Mouse (Mus musculus) forebrain, embryonic 14.5 days (tissue): Measurements from ENCODE around the gene Slc44a3. TPM values are rescaled to one million over a fixed set of nuclear protein-coding genes. Genes with fewer than 3 reads are reported as not detected.

Experiments used
- ATAC-seq: fragments of 200-750 bp; cut with Nextera tagmentation; 2 replicates; pipeline ENCODE4 v1.8.0; 2017; ENCODE audit warnings: mild to moderate bottlenecking, moderate library complexity
- DNase-seq: peaks from one replicate; pipeline ENCODE4 v3.0.0-alpha.2; 2015; ENCODE audit warnings: low spot score
- H3K27ac ChIP-seq: fragments of 300-500 bp; sonication (generic); 2 replicates; pipeline ENCODE4 v1.5.1; 2014; ENCODE audit warnings: low read depth, mild to moderate bottlenecking, control low read depth, low read length, moderate library complexity
- H3K27me3 ChIP-seq: fragments of 300-500 bp; sonication (generic); replicated peaks from 2 replicates; pipeline ENCODE4 v1.6.1; 2014; ENCODE audit warnings: low read length, control low read depth, mixed read lengths; ENCODE audit not compliant: control insufficient read depth, insufficient read depth
- H3K36me3 ChIP-seq: fragments of 300-500 bp; sonication (generic); 2 replicates; pipeline ENCODE4 v1.6.1; 2014; ENCODE audit warnings: low read length, control low read depth; ENCODE audit not compliant: control insufficient read depth, insufficient read depth
- H3K4me1 ChIP-seq: fragments of 300-500 bp; sonication (generic); 2 replicates; pipeline ENCODE4 v1.6.1; 2014; ENCODE audit warnings: antibody characterized with exemption, low read length, control low read depth; ENCODE audit not compliant: control insufficient read depth, insufficient read depth
- H3K4me2 ChIP-seq: fragments of 300-500 bp; sonication (generic); 2 replicates; pipeline ENCODE4 v1.6.1; 2014; ENCODE audit warnings: mild to moderate bottlenecking, control low read depth, low read length
- H3K4me3 ChIP-seq: fragments of 300-500 bp; sonication (generic); 2 replicates; pipeline ENCODE4 v1.5.1; 2014; ENCODE audit warnings: low read depth, low read length, control low read depth
- H3K9ac ChIP-seq: fragments of 300-500 bp; sonication (generic); 2 replicates; pipeline ENCODE4 v1.6.1; 2014; ENCODE audit warnings: mild to moderate bottlenecking, low read length, control low read depth, moderate library complexity
- H3K9me3 ChIP-seq: fragments of 300-500 bp; sonication (generic); replicated peaks from 2 replicates; pipeline ENCODE4 v1.6.1; 2016; ENCODE audit warnings: low read length, control low read depth, mixed read lengths; ENCODE audit not compliant: control insufficient read depth
- WGBS: fragments of 180-500 bp; shearing (Covaris S2); extraction: QIAGEN DNeasy Blood & Tissue Kit; methylation state at CpG from one replicate; pipeline ENCODE4 v1.1.7; 2014; 5-methylcytosine and 5-hydroxymethylcytosine counted together
- polyA plus RNA-seq: library from polyadenylated mRNA; unstranded; fragments of >200 nt; fragmentation: Nextera tagmentation; extraction: Ambion mirVana; gene quantifications from 2 replicates; pipeline ENCODE4 v1.2.1, GENCODE M21; 2014

Slc44a3 gene
- polyA plus RNA-seq = 0.42 and 0.52 TPM in 2 replicates

- DNase-seq (peak; percentile 15), ATAC-seq (peak; percentile 29; the same call in 1 of the 2 replicates)
- no peaks in the 10 kb centered on the region for H3K27me3 ChIP-seq
- WGBS = 2% methylated on average over 24 of the region's 24 CpGs
- no peaks in the 10 kb centered on the region for H3K36me3 ChIP-seq
- no peaks in the 10 kb centered on the region for H3K9me3 ChIP-seq
- peak within 1 kb of the TSS; percentile 50 for H3K9ac ChIP-seq
- H3K27ac ChIP-seq = no peak within 1 kb of the TSS
- peak within 1 kb of the TSS; percentile 17 for H3K4me3 ChIP-seq
- H3K4me2 ChIP-seq = peak within 1 kb of the TSS; percentile 49
- H3K4me1 ChIP-seq = peaks cover 3% of the 10 kb centered on the region; the same call in 1 of the 2 replicates
Observed at GRCm38 (mm10) chr3:121532176-121532575, at the start of gene Slc44a3. Slc44a3 (minus strand) TSS chr3:121532404.

- no peak overlapping the region for H3K9ac ChIP-seq
- H3K4me3 ChIP-seq = no peak overlapping the region
- ATAC-seq (no peak), DNase-seq (no peak)
- no peak overlapping the region for H3K4me2 ChIP-seq
- WGBS = 86% methylated on average over 6 of the region's 6 CpGs
- H3K27ac ChIP-seq = no peak overlapping the region
- no peaks in the 10 kb centered on the region for H3K36me3 ChIP-seq
- H3K9me3 ChIP-seq = no peaks in the 10 kb centered on the region
- H3K27me3 ChIP-seq = no peaks in the 10 kb centered on the region
- H3K4me1 ChIP-seq = 0 out of 2 replicates have a peak, but pooled peaks cover 2% of the 10 kb centered on the region
Observed at GRCm38 (mm10) chr3:121579880-121580549, 47.8 kb upstream of the Slc44a3 start.

GRCm38 (mm10) chr3:121579402-121579801 lies 47.2 kb upstream of the Slc44a3 start:
- ATAC-seq = no peak

GRCm38 (mm10) chr3:121578706-121579105 lies 46.5 kb upstream of the Slc44a3 start:
- no peak for DNase-seq
- Histone ChIP-seq H3K27me3 (no peaks in the 10 kb centered on the region), H3K9me3 (no peaks in the 10 kb centered on the region), H3K4me3 (no peak overlapping the region), H3K27ac (no peak overlapping the region), H3K4me1 (0 out of 2 replicates have a peak, but pooled peaks cover 2% of the 10 kb centered on the region), H3K36me3 (no peaks in the 10 kb centered on the region), H3K4me2 (no peak overlapping the region), H3K9ac (no peak overlapping the region)
- ATAC-seq = no peak
- WGBS = 71% methylated on average over 3 of the region's 5 CpGs

More at GRCm38 (mm10) chr3:121579402-121579801, 47.2 kb upstream of the Slc44a3 start:
- Histone ChIP-seq H3K4me2 (no peak overlapping the region), H3K27ac (no peak overlapping the region), H3K9ac (no peak overlapping the region), H3K4me1 (0 out of 2 replicates have a peak, but pooled peaks cover 2% of the 10 kb centered on the region), H3K27me3 (no peaks in the 10 kb centered on the region), H3K4me3 (no peak overlapping the region), H3K9me3 (no peaks in the 10 kb centered on the region), H3K36me3 (no peaks in the 10 kb centered on the region)
- 91% methylated on average over 5 of the region's 5 CpGs for WGBS
- no peak for DNase-seq

GRCm38 (mm10) chr3:121577641-121578040 lies 45.4 kb upstream of the Slc44a3 start:
- H3K27ac ChIP-seq = no peak overlapping the region
- no peak for DNase-seq
- no peak overlapping the region for H3K9ac ChIP-seq
- no peaks in the 10 kb centered on the region for H3K27me3 ChIP-seq
- H3K4me3 ChIP-seq = no peak overlapping the region
- no peak overlapping the region for H3K4me2 ChIP-seq
- H3K4me1 ChIP-seq = 0 out of 2 replicates have a peak, but pooled peaks cover 2% of the 10 kb centered on the region
- no peaks in the 10 kb centered on the region for H3K9me3 ChIP-seq
- WGBS = 89% methylated on average over 5 of the region's 5 CpGs
- no peaks in the 10 kb centered on the region for H3K36me3 ChIP-seq
- no peak for ATAC-seq

- H3K4me1 ChIP-seq = 0 out of 2 replicates have a peak, but pooled peaks cover 2% of the 10 kb centered on the region
- no peak overlapping the region for H3K4me3 ChIP-seq
- no peak for ATAC-seq
- DNase-seq = peak; percentile 10
- H3K27me3 ChIP-seq = no peaks in the 10 kb centered on the region
- no peak overlapping the region for H3K4me2 ChIP-seq
- no peak overlapping the region for H3K27ac ChIP-seq
- no peaks in the 10 kb centered on the region for H3K9me3 ChIP-seq
- 65% methylated on average over 10 of the region's 10 CpGs for WGBS
- no peak overlapping the region for H3K9ac ChIP-seq
- H3K36me3 ChIP-seq = no peaks in the 10 kb centered on the region
Observed at GRCm38 (mm10) chr3:121577032-121577591, 44.9 kb upstream of the Slc44a3 start.

- Histone ChIP-seq H3K27ac (no peak overlapping the region), H3K4me2 (no peak overlapping the region), H3K27me3 (no peaks in the 10 kb centered on the region), H3K36me3 (no peaks in the 10 kb centered on the region), H3K9ac (no peak overlapping the region), H3K4me3 (no peak overlapping the region), H3K4me1 (0 out of 2 replicates have a peak, but pooled peaks cover 2% of the 10 kb centered on the region), H3K9me3 (no peaks in the 10 kb centered on the region)
- no peak for ATAC-seq
- WGBS = 57% methylated on average over 6 of the region's 6 CpGs
- peak; percentile 48 for DNase-seq
Observed at GRCm38 (mm10) chr3:121576367-121576766, 44.2 kb upstream of the Slc44a3 start.

GRCm38 (mm10) chr3:121574386-121574785 lies 42.2 kb upstream of the Slc44a3 start:
- no peak overlapping the region for H3K4me3 ChIP-seq
- DNase-seq (no peak), ATAC-seq (no peak)
- no peaks in the 10 kb centered on the region for H3K27me3 ChIP-seq
- H3K4me2 ChIP-seq = no peak overlapping the region
- no peak overlapping the region for H3K27ac ChIP-seq
- H3K36me3 ChIP-seq = no peaks in the 10 kb centered on the region
- 0 out of 2 replicates have a peak, but pooled peaks cover 2% of the 10 kb centered on the region for H3K4me1 ChIP-seq
- no peak overlapping the region for H3K9ac ChIP-seq
- no peaks in the 10 kb centered on the region for H3K9me3 ChIP-seq
- 86% methylated on average over 4 of the region's 4 CpGs for WGBS

GRCm38 (mm10) chr3:121573858-121574257 lies 41.7 kb upstream of the Slc44a3 start:
- Histone ChIP-seq H3K9me3 (no peaks in the 10 kb centered on the region), H3K4me1 (0 out of 2 replicates have a peak, but pooled peaks cover 2% of the 10 kb centered on the region), H3K4me2 (no peak overlapping the region), H3K9ac (no peak overlapping the region), H3K27ac (no peak overlapping the region), H3K27me3 (no peaks in the 10 kb centered on the region), H3K36me3 (no peaks in the 10 kb centered on the region), H3K4me3 (no peak overlapping the region)
- WGBS = 92% methylated on average over 7 of the region's 7 CpGs
- DNase-seq (no peak), ATAC-seq (no peak)
